Mouse (Mus musculus) brain, adult 2 months (tissue): ENCODE measurements around the gene Eif4ebp2.
A peak's percentile ranks its signal among the peaks of the same experiment; 100 is the strongest.

Source experiments
- DNase-seq: peaks from one replicate; pipeline ENCODE4 v3.0.0; 2011; ENCODE audit warnings: low read depth, low spot score

The Eif4ebp2 gene

DNA sequence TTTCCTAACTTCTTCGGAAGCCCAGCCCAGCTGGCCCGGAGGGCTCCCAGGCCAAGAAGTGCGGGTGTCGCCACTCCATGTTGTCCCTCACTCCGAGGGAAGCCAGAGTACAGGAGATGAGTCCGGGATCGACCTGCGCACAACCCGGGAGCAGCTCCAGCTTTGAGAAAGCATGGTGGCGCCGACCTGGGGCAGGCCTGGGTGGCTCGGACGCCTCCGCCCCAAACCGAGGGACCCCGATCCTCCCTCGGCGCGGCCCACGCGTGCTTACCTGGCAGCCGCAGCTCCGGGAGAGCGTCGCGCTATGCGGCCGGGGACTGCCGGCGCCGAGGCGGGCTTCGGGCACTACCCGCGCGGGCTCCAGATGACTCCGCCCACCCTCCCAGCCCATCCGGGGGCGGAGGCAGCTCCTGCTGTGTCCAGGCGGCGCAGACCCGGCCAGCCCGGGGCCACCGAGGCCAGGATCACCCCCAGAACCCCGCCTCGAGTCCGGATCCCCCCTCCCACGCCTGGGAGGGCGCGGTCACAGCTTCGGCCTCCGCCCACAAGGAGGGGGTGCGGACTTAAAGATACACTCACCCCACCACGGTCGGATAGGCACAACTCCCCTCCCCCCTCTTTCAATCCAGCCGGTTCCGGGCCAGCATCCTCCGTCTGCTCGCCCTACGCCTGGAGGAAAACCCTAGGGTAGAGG lies 69.3 kb downstream of the Eif4ebp2 start, which contains the start of gene Pald1:
TSS of gene Pald1 (minus strand) at position 510 of the 694 bp plus-strand sequence.
- DNase-seq = peak; percentile 81

DNA sequence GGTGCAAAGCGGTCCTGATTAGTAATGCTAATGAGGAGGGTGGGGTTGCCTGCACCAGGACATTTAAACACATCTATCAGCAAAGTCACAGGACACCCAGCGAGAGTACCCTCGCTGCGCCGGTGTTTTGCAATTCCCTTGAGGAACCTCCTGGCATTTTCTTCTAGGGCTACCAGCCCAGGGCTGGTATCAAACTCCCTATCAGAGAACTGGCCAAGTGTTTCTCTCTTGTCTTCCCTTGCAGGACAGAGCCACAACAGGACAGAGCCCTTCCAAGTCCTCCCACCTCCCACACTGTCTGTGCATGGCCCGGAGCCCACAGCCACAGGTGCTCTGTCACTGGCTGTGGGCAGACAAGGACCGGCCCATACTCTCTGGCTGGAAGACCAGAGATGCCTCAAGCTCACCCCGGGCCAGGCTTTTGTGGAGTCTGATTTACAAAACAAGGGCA lies 70.2 kb downstream of the Eif4ebp2 start:
- DNase-seq = no peak

DNA sequence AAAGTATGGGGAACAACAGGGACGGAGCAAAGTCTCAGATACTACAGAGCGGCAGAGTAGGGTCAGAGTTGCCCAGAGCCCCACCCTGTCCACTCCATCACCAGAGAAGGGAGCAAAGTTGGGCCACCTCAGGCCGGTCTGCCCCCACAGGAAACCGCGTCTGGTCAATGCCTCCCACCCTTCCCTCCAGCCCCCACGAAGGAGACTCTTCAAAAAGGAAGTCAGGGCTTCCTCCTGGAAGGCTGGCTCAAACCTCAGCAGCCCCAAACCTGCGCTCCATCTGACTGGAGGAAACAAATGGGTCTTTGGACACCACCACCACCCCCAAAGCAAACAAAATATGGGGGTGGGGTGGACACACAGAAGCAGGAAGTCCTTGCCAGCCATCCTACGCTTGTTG lies 70.6 kb downstream of the Eif4ebp2 start:
- peak; percentile 24 for DNase-seq

DNA sequence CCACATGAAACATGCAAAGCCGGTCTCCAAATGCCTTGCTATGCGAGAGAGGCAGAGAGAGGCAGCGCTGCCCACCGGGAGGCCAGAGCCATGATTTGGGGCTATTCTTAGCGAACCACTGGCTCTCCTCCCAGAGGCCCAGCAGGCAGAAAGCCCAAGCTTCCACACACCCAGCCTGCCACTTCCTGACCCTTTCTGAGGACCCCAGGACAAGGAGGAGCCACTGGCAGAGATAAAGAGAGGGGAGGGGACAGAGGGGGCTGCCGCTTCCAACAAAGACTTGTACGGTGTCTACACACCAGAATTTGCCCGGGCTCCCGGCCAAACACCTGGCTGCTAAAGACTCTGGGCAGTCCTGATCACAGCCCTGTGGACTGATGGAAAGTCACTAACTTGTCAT lies 72.3 kb downstream of the Eif4ebp2 start:
- no peak for DNase-seq

DNA sequence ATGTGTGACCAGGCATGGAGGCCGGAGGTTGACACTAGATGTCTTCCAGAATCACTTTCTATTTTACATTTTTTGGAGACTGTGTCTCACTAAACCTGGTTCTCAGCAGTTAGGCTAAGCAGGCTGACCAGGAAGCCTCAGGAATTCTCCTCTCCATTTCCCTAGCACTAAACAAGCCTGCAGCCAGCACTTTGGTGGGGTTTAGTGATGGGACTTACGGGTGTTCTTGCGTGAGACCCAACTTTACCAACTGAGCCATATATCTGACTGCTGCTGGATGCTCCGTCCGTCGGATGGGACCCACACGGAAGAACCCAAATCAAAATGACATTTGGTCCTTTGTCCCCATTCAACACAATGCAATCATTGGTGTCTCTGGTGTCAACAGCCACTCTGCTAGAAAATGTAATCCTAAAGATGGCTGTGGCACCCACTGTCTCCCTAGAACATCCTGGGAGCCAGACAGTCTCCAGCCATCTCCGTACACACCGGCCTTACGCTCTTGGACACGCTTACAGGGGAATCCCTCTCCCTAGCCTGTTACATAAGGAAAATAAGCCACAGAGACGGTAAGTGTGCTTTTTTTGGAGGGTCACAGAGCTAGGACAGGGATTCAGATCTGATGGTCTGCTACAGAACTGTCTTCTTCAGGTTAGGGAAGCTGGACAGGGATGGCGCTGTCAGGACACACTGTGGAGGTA lies 73.0 kb downstream of the Eif4ebp2 start:
- no peak for DNase-seq

DNA sequence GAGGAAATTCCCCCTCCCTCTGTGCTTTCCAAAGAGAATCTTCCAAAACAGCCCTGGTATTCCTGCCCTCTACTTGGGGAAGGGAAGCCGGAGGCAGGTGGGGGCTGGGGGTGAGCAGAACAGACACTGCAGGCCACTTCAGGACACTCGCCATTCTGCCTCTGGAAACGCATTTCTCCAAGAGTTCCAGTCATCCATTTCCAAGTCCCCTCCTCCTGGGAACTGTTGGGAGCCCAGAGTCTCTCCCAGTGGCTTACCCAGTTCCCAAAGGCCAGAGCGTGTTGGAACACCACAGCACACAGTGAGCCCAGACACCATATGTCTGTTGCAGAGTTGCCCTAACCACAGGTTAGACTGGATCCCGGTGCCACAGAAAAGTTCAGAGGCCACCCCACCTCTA lies 73.8 kb downstream of the Eif4ebp2 start:
- no peak for DNase-seq
